Mouse (Mus musculus): ENCODE results near the gene Cpeb3. TPM values are rescaled to one million over a fixed set of nuclear protein-coding genes. Genes with fewer than 3 reads are reported as not detected.

Gene Cpeb3
- total RNA-seq, 2 experiments from 2014 or later: 36.7 to 38.6 TPM

Other genes with a start within 250 kb of the Cpeb3 start
- gene March5, start 1.1 kb downstream of the Cpeb3 start, total RNA-seq (2021): 100 to 1,000 TPM in 1 of 2 experiments, 10 to 100 TPM in 1; 99.0 to 104 TPM
- gene Ide, start 129.3 kb upstream of the Cpeb3 start, total RNA-seq (2021): 10 to 100 TPM; 43.3 to 48.0 TPM
- 1 to 10 TPM; 6.9 to 7.0 TPM for gene Kif11, start 167.8 kb upstream of the Cpeb3 start, total RNA-seq (2021)
- gene Hhex, start 226.2 kb upstream of the Cpeb3 start, total RNA-seq (2021): 1 to 10 TPM; 1.8 to 2.8 TPM